Mouse (Mus musculus) brain, embryonic 14.5 days (tissue): ENCODE measurements around the gene Wnk2.

Experiments used
- CTCF ChIP-seq: fragments of 200-500 bp; IDR thresholded peaks from 2 replicates; pipeline ENCODE4 v1.5.1; 2012; ENCODE audit warnings: inconsistent platforms, mild to moderate bottlenecking, moderate library complexity, borderline replicate concordance; ENCODE audit not compliant: insufficient read depth, insufficient read length; ENCODE audit errors: extremely low read depth
- POLR2A ChIP-seq: fragments of 200-500 bp; IDR thresholded peaks from 2 replicates; pipeline ENCODE4 v1.6.1; 2012; ENCODE audit warnings: mild to moderate bottlenecking, inconsistent platforms, borderline replicate concordance; ENCODE audit not compliant: poor library complexity, insufficient read depth, insufficient read length, severe bottlenecking; ENCODE audit errors: extremely low read depth

DNA sequence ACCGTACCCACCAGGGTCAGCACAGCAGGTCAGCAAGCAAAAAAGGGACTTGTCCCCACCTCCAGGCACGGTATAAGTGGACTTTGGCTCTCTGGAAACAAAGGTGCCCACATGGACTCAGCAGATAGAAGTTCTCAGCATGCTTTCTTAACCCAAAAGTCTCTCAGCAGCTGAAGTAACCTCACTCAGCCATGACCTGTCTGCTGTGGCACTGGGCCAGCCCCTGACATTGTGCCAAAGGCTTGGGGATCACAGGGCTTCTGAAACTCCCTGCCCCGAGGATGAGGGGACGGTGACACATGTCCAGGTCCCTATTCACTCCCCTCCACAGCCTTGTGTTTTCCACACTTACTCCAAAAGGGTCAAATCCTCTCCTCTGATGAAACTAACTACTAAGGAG, 14.7 kb downstream of the Wnk2 start:
- TF ChIP-seq POLR2A: no peak
- no peak for TF ChIP-seq CTCF
